Mouse (Mus musculus): ENCODE measurements around the gene Pkib.

DNA sequence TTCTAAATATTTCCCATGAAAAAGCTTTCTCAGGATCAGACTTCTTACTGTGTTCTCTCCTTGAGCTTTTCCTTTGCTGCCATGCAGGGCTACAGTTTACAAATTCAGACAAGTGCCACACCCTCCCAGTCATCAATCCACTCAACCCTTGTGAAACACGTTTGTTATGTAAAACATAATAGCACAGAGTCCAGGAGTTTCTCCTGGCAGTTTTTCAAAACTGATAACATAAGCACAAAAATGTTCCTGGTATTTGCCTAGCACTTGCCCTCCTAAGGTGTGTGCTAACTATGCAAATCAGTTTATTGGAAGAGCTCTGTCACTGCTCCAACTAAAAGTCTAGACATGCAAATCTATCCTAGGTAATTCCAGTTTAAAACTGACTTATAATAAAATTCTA lies 131.3 kb downstream of the Pkib start:
- no peak for TF ChIP-seq CTCF (IDR thresholded peaks at IDR 0.05)
- peak; percentile 93 for TF ChIP-seq EP300 (IDR thresholded peaks at IDR 0.05)
